ENCODE assay signal across 20 mouse cellular contexts in genomic region chr13:44210123-44210522, GRCm38 (mm10).
DNase-seq lines count a peak whose midpoint lies in the region; ATAC-seq and TF ChIP-seq lines count a peak whose summit lies in the region.
"Had no signal": no experiment of that assay in that cellular context is flagged by ENCODE, and none has a peak within 500 bp of the region (broad histone marks: within the 10 kb centered on the region; RNA-seq: fewer than 3 reads in every experiment).

No protein-coding gene starts in this region.

- H3K36me3 ChIP-seq in lung, embryonic 14.5 days (ENCODE audit: insufficient read depth): no peaks in the 10 kb centered on the region
- no peaks in the 10 kb centered on the region for H3K36me3 ChIP-seq in embryonic facial prominence, embryonic 10.5 days (replicated peaks)
- H3K36me3 ChIP-seq: embryonic facial prominence, embryonic 13.5 days; hindbrain, embryonic 15.5 days; neural tube, embryonic 13.5 days had no signal

- no peaks in the 10 kb centered on the region for H3K27me3 ChIP-seq in lung, embryonic 14.5 days (ENCODE audit: insufficient read depth, low read length)
- H3K27me3 ChIP-seq in embryonic facial prominence, embryonic 10.5 days (replicated peaks; ENCODE audit: low read depth, poor library complexity, severe bottlenecking): peaks cover 67% of the 10 kb centered on the region

- H3K9me3 ChIP-seq in lung, embryonic 14.5 days (ENCODE audit: low read depth, low read length): no peaks in the 10 kb centered on the region
- no peaks in the 10 kb centered on the region for H3K9me3 ChIP-seq in embryonic facial prominence, embryonic 10.5 days
- H3K9me3 ChIP-seq: embryonic facial prominence, embryonic 13.5 days; forebrain, embryonic 13.5 days; hindbrain, embryonic 15.5 days; neural tube, embryonic 13.5 days had no signal

- WGBS in lung, embryonic 14.5 days: 56% methylated on average over 6 of the region's 6 CpGs
- WGBS in embryonic facial prominence, embryonic 10.5 days: 32% methylated on average over 6 of the region's 6 CpGs

- H3K4me2 ChIP-seq in lung, embryonic 14.5 days: no peak overlapping the region
- H3K4me2 ChIP-seq: embryonic facial prominence, embryonic 13.5 days; forebrain, embryonic 13.5 days; hindbrain, embryonic 15.5 days had no signal

- no peak for TF ChIP-seq CTCF in lung, embryonic 14.5 days (IDR thresholded peaks at IDR 0.05; ENCODE audit: low read depth)

- H3K9ac ChIP-seq in lung, embryonic 14.5 days: no peak overlapping the region
- H3K9ac ChIP-seq: embryonic facial prominence, embryonic 13.5 days; forebrain, embryonic 13.5 days; hindbrain, embryonic 15.5 days; liver, postnatal 0 days had no signal

- peaks cover 8% of the 10 kb centered on the region for H3K4me1 ChIP-seq in lung, embryonic 14.5 days (ENCODE audit: insufficient read depth)
- peaks cover 53% of the 10 kb centered on the region for H3K4me1 ChIP-seq in embryonic facial prominence, embryonic 10.5 days

- H3K4me3 ChIP-seq in lung, embryonic 14.5 days (ENCODE audit: low read depth, low read length): no peak overlapping the region
- H3K4me3 ChIP-seq in embryonic facial prominence, embryonic 10.5 days: no peak overlapping the region
- H3K4me3 ChIP-seq: embryonic facial prominence, embryonic 13.5 days; forebrain, embryonic 13.5 days; hindbrain, embryonic 15.5 days; neural tube, embryonic 13.5 days had no signal

- no peak for ATAC-seq in lung, embryonic 14.5 days (ENCODE audit: insufficient read depth)
- ATAC-seq: forebrain, embryonic 13.5 days; liver, postnatal 0 days had no signal

- DNase-seq in embryo, embryonic 10 days (ENCODE audit: low spot score): peak; percentile 60
- no peak for DNase-seq in embryo, embryonic 9.5 days (ENCODE audit: extremely low spot score)
- peak; percentile 43 for DNase-seq in lung, embryonic 14.5 days
- DNase-seq in lung, postnatal 4 days: no peak
- DNase-seq in embryonic facial prominence, embryonic 10.5 days (ENCODE audit: low spot score): no peak
- DNase-seq in thymus, postnatal 14 days: peak; percentile 33
- no peak for DNase-seq in spleen, postnatal 10 days (ENCODE audit: low spot score in 2 of 2)
- DNase-seq in ovary, adult 18-20 months (ENCODE audit: low spot score): no peak
- DNase-seq: adrenal gland, postnatal 25 days; cerebellum, adult 9-10 months; heart, adult 18-20 months; heart, postnatal 10 days; kidney, adult 9 months; liver, postnatal 0 days; lung, postnatal 36 days; right cerebral cortex, postnatal 4 days had no signal

- no peak overlapping the region for H3K27ac ChIP-seq in lung, embryonic 14.5 days (ENCODE audit: low read depth)
- peak overlapping the region; percentile 35; the same call in 1 of the 2 replicates for H3K27ac ChIP-seq in embryonic facial prominence, embryonic 10.5 days (replicated peaks)
- H3K27ac ChIP-seq: embryonic facial prominence, embryonic 13.5 days; forebrain, embryonic 13.5 days; hindbrain, embryonic 15.5 days; neural tube, embryonic 13.5 days had no signal

Comparison
In these comparisons a context has a peak if more than half of its experiments do, and no peak if none do; other contexts are left out.
1. DNase-seq: peak in embryo, embryonic 10 days (single experiment), lung, embryonic 14.5 days (single experiment) and thymus, postnatal 14 days (single experiment); none in embryo, embryonic 9.5 days (single experiment), lung, postnatal 4 days (0 of 2), embryonic facial prominence, embryonic 10.5 days (single experiment), spleen, postnatal 10 days (0 of 2) and ovary, adult 18-20 months (single experiment).